Mouse (Mus musculus) regulatory T cell (primary cell): ENCODE measurements around the gene Doc2g.

ENCODE experiments used
- in situ Hi-C: fragments of 300-600 bp; cut with MboI, MseI; formaldehyde crosslinking; loops from one replicate; pipeline ENCODE4 v1.15.1; 2025; ENCODE audit warnings: high pct_unique_total_duplicates

The Doc2g gene

DNA sequence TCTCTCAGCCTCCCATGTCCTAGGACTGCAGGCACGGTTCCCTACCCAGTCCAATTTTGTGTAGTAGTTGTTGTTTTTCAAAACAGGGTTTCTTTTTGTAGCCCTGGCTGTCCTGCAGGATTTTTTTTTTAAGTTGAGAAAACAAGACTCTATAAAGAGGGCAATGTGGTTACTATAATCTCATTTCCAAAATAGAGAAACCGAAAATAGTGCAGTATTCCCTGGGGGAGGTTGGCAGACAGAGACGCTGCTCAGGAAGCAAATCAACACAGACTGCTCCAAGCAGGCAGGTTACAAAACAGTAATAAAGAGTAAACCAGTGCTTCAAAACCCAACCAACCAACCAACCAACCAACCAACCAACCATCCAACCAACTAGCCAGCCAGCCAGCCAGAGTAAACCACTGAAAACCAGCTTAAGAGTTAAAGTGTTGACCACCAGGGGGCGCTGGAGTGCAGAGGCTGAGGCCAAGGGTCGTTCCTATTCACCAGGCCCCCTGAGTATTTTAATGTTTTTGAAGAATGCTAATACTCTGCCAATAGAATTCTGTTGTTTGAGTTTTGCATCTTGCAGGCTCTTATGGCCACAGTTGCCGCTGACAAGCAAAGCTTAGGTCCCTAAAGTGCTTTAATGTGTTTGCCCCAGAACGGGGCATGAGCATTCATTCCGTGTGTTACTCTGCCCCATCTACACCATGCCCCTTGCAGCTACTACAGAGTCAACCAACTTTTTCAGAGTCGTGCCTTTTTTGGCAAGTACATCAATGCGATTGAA, 48.8 kb downstream of the Doc2g start:
- in situ Hi-C loops = no loop called here

DNA sequence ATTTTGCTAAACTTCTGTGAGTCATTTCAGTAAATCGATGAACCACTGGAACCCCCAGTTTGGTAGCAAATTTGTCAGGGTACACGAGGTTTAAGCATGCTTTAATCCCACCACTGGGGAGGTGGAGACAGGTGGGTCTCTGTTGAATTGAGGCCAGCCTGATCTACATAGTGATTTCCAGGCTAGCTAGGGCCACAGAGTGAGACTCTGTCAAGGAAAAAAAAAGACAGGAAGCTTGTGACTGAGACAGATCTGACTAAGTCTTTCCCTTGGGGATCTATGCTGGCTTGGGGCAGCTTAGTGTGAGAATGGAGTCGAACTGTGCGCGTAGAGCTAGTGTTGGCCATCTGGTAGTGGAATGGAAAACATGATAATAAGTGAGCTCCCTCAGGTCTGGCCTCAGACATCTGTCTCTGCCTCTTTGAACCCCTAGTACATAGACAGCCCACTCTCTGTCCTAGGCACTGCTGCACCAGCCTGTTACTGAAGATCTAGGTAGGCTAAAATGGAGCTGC, 49.5 kb downstream of the Doc2g start:
- in situ Hi-C loops = no loop called here

DNA sequence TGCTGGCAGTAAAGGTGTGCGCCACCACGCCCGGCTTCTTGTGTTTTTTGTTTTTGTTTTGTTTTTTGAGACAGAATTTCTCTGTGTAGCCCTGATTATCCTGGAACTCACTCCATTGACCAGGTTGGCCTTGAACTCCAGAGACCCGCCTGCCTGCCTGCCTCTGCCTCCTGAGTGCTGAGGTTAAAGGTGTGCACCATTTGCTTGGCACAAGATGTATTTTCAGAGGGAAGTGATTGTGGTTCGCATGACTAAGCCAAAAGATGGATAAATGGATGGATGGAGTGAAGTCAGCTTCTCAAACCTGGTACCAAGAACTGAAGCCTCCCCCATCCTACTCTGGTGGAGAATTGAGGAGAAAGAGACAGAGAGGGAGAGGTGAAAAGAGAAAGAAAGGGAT, 51.5 kb downstream of the Doc2g start:
- in situ Hi-C loops = loop anchor here (5.0 kb wide), 1 partner anchor 38 kb away; no protein-coding TSS in a partner anchor

DNA sequence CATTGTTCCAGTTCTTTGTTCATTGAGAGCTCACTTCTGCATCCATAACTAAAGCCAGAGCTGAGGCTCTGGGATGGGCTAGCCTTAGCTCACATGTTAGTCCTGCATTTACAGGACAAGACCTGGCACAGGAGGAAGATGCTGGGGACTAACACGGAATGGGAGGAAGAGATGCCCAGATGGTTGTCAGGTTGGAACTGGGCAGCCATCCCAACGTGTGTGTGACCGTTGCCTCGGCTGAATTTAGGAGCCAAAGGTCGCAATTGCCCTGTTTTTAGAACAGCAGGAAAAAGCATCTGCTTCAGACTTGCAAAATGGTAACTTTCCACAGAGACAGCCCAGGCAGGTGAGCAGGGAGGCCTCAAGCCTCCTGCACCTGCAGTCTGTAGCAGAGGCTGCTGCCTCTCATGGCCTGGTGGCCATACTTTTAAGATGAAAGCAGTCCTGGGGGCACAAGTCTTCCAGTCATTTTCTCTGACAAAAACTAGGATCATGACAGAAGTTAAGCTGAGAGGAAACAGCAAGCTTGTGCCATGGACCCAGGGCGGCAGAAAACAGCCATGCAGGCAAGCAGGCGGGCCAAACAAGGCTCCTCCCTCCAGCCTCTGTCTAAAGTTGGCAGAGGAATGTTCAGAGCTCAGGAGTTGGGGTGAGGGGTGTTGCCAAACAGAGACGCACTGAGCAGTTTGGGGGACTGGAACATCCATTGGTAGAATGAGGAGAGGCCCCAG, 52.3 kb downstream of the Doc2g start:
- in situ Hi-C loops = loop anchor here (5.0 kb wide), 1 partner anchor 37 kb away; no protein-coding TSS in a partner anchor

DNA sequence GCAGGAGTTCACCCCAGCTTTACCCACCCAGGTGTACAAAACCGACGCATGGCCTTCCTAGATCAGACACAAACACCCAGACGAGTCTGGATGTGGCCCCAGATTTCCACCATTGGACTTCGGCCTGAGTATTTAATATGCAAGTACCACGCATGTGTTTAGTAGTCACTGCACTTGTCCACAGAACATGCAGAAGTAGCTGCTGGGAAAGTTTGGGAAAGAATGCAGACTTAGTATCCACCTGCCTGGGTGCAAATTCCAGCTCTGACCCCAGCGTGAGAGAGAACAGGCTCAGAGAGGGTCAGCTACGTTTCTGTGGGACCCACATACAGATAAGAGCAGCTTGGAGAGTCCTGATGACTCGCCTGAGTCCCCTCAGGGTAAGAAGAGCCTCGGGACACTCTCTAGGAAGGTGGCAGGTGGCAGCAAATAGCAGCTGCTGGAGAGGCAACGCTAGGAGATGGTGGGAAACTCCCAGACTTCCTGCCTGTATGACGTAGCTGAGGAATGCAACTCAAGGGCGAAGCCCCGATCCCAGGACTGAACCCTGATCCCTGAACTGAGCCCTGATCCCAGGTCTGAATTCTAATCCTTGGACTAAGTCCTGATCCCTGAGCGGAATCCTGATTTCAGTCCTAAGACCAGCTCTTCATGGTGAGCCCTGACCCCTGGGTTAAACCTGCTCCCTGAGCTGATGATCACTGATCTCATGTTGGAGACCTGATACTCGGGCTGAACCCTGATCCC, 53.0 kb downstream of the Doc2g start:
- in situ Hi-C loops = loop anchor here (5.0 kb wide), 1 partner anchor 36 kb away; no protein-coding TSS in a partner anchor
